Mouse (Mus musculus) myocyte (in vitro differentiated cells): Measurements from ENCODE around the gene Tmem8b.

Experiments
- CEBPB ChIP-seq: IDR thresholded peaks from 2 replicates; pipeline ENCODE4 v1.6.1; 2011; ENCODE audit warnings: mild to moderate bottlenecking, moderate library complexity; ENCODE audit not compliant: poor library complexity, insufficient read depth, severe bottlenecking
- E2F4 ChIP-seq: IDR thresholded peaks from one replicate; pipeline ENCODE4 v1.6.1; 2011; ENCODE audit warnings: mild to moderate bottlenecking, control low read depth, moderate library complexity; ENCODE audit not compliant: insufficient read depth
- MAX ChIP-seq: IDR thresholded peaks from one replicate; pipeline ENCODE4 v1.6.1; 2011; ENCODE audit warnings: low read depth, mild to moderate bottlenecking, control low read depth
- MYOG ChIP-seq, 3 experiments: IDR thresholded peaks; one replicate each; pipeline ENCODE4 v1.6.1; 2011; ENCODE audit warnings: control low read depth in 2 of 3, low read depth in 2 of 3, mild to moderate bottlenecking in 2 of 3; ENCODE audit not compliant: insufficient read length in 2 of 3, control insufficient read depth in 1 of 3, insufficient read depth in 1 of 3
- POLR2A ChIP-seq: IDR thresholded peaks from one replicate; pipeline ENCODE4 v1.6.1; 2011; ENCODE audit warnings: low read depth, mild to moderate bottlenecking, control low read depth, moderate library complexity; ENCODE audit not compliant: insufficient read length
- POLR2AphosphoS2 ChIP-seq: IDR thresholded peaks from one replicate; pipeline ENCODE4 v1.6.1; 2011; ENCODE audit warnings: low read depth, control low read depth; ENCODE audit not compliant: insufficient read length
- SRF ChIP-seq: IDR thresholded peaks from one replicate; pipeline ENCODE4 v1.6.1; 2011; ENCODE audit warnings: low read depth; ENCODE audit not compliant: control insufficient read depth, insufficient read length
- USF1 ChIP-seq: IDR thresholded peaks from one replicate; pipeline ENCODE4 v1.6.1; 2011; ENCODE audit warnings: low read depth, mild to moderate bottlenecking, control low read depth, moderate library complexity

DNA sequence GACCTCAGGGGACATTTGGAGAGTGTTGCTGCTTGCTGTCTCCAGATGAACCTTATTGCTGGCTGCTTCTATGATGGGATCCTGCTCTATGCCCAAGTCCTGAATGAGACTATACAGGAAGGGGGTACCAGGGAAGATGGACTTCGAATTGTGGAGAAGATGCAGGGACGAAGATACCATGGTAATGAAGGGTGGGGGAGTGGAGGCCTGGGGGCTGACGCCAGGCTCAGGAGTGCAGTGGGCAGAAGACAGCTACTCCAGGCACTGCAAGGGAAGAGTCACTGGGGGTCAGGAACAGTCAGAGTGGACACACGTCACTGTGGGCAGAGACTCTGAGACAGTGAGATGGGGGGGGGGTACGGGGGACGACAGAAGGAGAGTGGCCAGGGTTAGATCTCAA is 28.3 kb upstream of the Tmem8b start:
- TF ChIP-seq POLR2A (no peak), MAX (no peak), CEBPB (no peak), POLR2AphosphoS2 (no peak), SRF (no peak), USF1 (no peak), E2F4 (no peak), MYOG (IDR thresholded peaks at IDR 0.05; ENCODE audit: control insufficient read depth in 1 of 3, insufficient read depth in 1 of 3, insufficient read length in 2 of 3, low read depth in 2 of 3) (no peak)
